Mouse (Mus musculus) C2C12 (cell line): ENCODE measurements at regions not wholly inside any gene's neighbourhood (a gene's known extent, or its start where the extent isn't known, plus 50 kb on each side); places are given as distances from the start of the nearest gene placed in this dataset.

ENCODE experiments used
- CTCF ChIP-seq: IDR thresholded peaks from one replicate; pipeline ENCODE4 v1.5.1; 2011; ENCODE audit not compliant: control insufficient read depth, insufficient read depth, insufficient read length
- MAX ChIP-seq: IDR thresholded peaks from one replicate; pipeline ENCODE4 v1.6.1; 2011; ENCODE audit warnings: mild to moderate bottlenecking, control low read depth
- MYOD1 ChIP-seq: IDR thresholded peaks from one replicate; pipeline ENCODE4 v1.6.1; 2011; ENCODE audit warnings: low read depth; ENCODE audit not compliant: control insufficient read depth, insufficient read length
- MYOG ChIP-seq: IDR thresholded peaks from one replicate; pipeline ENCODE4 v1.6.1; 2011; ENCODE audit not compliant: control insufficient read depth, insufficient read length; ENCODE audit errors: extremely low read depth
- USF1 ChIP-seq: IDR thresholded peaks from one replicate; pipeline ENCODE4 v1.6.1; 2011; ENCODE audit warnings: low read depth, mild to moderate bottlenecking, control low read depth, moderate library complexity

GRCm38 (mm10) chr12:36917576-36918106, 190.7 kb upstream of the Meox2 start:
- TF ChIP-seq CTCF = no peak
- no peak for TF ChIP-seq MAX
- TF ChIP-seq MYOD1 = no peak
- no peak for TF ChIP-seq USF1
- TF ChIP-seq MYOG = no peak
